19 mouse cellular contexts compared by ENCODE assay signal in genomic region chr3:96824614-96825013, GRCm38 (mm10). TPM values are rescaled to one million over a fixed set of nuclear protein-coding genes. Genes with fewer than 3 reads are reported as not detected.
"Had no signal": no experiment of that assay in that cellular context is flagged by ENCODE, and none has a peak within 500 bp of the region (broad histone marks: within the 10 kb centered on the region; RNA-seq: fewer than 3 reads in every experiment).

No protein-coding gene starts in this region.

- H3K9ac ChIP-seq: intestine, embryonic 15.5 days; liver, embryonic 15.5 days; midbrain, embryonic 15.5 days; neural tube, embryonic 12.5 days; stomach, embryonic 15.5 days had no signal

- H3K27me3 ChIP-seq: intestine, embryonic 15.5 days; liver, embryonic 15.5 days; midbrain, embryonic 15.5 days; neural tube, embryonic 12.5 days; stomach, embryonic 15.5 days had no signal

- H3K4me2 ChIP-seq: intestine, embryonic 15.5 days; liver, embryonic 11.5 days; liver, embryonic 15.5 days; midbrain, embryonic 15.5 days; neural tube, embryonic 12.5 days; stomach, embryonic 15.5 days had no signal

- H3K27ac ChIP-seq: intestine, embryonic 15.5 days; layer of hippocampus, adult 2 months; left cerebral cortex, adult 2 months; limb, embryonic 10.5 days; liver, embryonic 15.5 days; midbrain, embryonic 15.5 days; neural tube, embryonic 12.5 days; stomach, embryonic 15.5 days had no signal

- H3K9me3 ChIP-seq: intestine, embryonic 15.5 days; limb, embryonic 10.5 days; liver, embryonic 15.5 days; midbrain, embryonic 15.5 days; neural tube, embryonic 12.5 days; stomach, embryonic 15.5 days had no signal

- ATAC-seq: lung, postnatal 0 days; midbrain, embryonic 15.5 days had no signal

- H3K4me3 ChIP-seq: intestine, embryonic 15.5 days; layer of hippocampus, adult 2 months; left cerebral cortex, adult 2 months; limb, embryonic 10.5 days; liver, embryonic 15.5 days; midbrain, embryonic 15.5 days; neural tube, embryonic 12.5 days; stomach, embryonic 15.5 days had no signal

- H3K36me3 ChIP-seq: intestine, embryonic 15.5 days; limb, embryonic 10.5 days; liver, embryonic 15.5 days; midbrain, embryonic 15.5 days; neural tube, embryonic 12.5 days; stomach, embryonic 15.5 days had no signal

- DNase-seq: lung, adult 2 months; lung, postnatal 36 days; right cerebral cortex, postnatal 4 days; thymus, postnatal 36 days had no signal

- H3K4me1 ChIP-seq: liver, embryonic 15.5 days; stomach, embryonic 15.5 days had no signal

RNA-seq across cellular contexts. Expression of gene Pdzk1, which starts 4.5 kb away (rescaled TPM):
- total RNA-seq: left cerebral cortex, postnatal 14 days; megakaryocyte progenitor cell, adult 5-6 weeks; monocyte, adult 5-6 weeks had no signal
- polyA plus RNA-seq: limb, embryonic 10.5 days; neural tube, embryonic 12.5 days had no signal

RNA-seq across cellular contexts. Expression of gene Cd160, which starts 4.5 kb away (rescaled TPM):
- total RNA-seq: layer of hippocampus, adult 2 months; layer of hippocampus, postnatal 25 days; left cerebral cortex, adult 2 months; left cerebral cortex, postnatal 14 days had no signal
- polyA plus RNA-seq: testis, adult 2 months had no signal
